Mouse (Mus musculus) cerebellum, adult 2 months (tissue): ENCODE measurements at regions not wholly inside any gene's neighbourhood (a gene's known extent, or its start where the extent isn't known, plus 50 kb on each side); places are given as distances from the start of the nearest gene placed in this dataset.

ENCODE experiments used
- DNase-seq, 2 experiments: peaks; one replicate each; pipeline ENCODE4 v3.0.0; 2021
- H3K27ac ChIP-seq: fragments of 200-500 bp; 2 replicates; pipeline ENCODE4 v1.5.1; 2012; ENCODE audit warnings: low read length, control low read depth, inconsistent platforms; ENCODE audit not compliant: insufficient read depth
- H3K27me3 ChIP-seq: fragments of 200-500 bp; 2 replicates; pipeline ENCODE4 v1.6.1; 2012; ENCODE audit warnings: inconsistent platforms, mild to moderate bottlenecking, low read length, moderate library complexity; ENCODE audit not compliant: control insufficient read depth, insufficient read depth
- H3K4me1 ChIP-seq: fragments of 200-500 bp; 2 replicates; pipeline ENCODE4 v1.6.1; 2011; ENCODE audit warnings: low read length; ENCODE audit not compliant: control insufficient read depth, insufficient read depth
- H3K4me3 ChIP-seq: fragments of 200-500 bp; replicated peaks from 2 replicates; pipeline ENCODE3; 2011; ENCODE audit warnings: mild to moderate bottlenecking, low read depth, low read length, control low read depth; ENCODE audit not compliant: insufficient read depth
- CTCF ChIP-seq: fragments of 200-500 bp; IDR thresholded peaks from 2 replicates; pipeline ENCODE4 v1.5.1; 2011; ENCODE audit warnings: low read depth, mild to moderate bottlenecking, control low read depth, low read length, moderate library complexity, borderline replicate concordance; ENCODE audit not compliant: insufficient read depth
- POLR2A ChIP-seq: fragments of 200-500 bp; IDR thresholded peaks from 2 replicates; pipeline ENCODE4 v1.6.1; 2011; ENCODE audit warnings: low read length, control low read depth, borderline replicate concordance; ENCODE audit not compliant: insufficient read depth
- WGBS: fragments of 180-500 bp; shearing (Covaris S2); methylation state at CpG from one replicate; pipeline ENCODE4 v1.1.7; 2018; 5-methylcytosine and 5-hydroxymethylcytosine counted together

GRCm38 (mm10) chr4:69739833-69740510 lies 670.3 kb downstream of the Cdk5rap2 start:
- whole genome bisulfite sequencing, result 26% methylated on average over 7 of the region's 7 CpGs
- DNase-seq, result peak in 1 of 2 experiments; percentile 21
- H3K27me3 ChIP-seq, result no peaks in the 10 kb centered on the region
- H3K4me1 ChIP-seq, result peaks cover 3% of the 10 kb centered on the region; the same call in 1 of the 2 replicates
- TF ChIP-seq CTCF, result no peak
- no peak for TF ChIP-seq POLR2A
- no peak overlapping the region for H3K4me3 ChIP-seq
- H3K27ac ChIP-seq, result no peak overlapping the region
